Mouse (Mus musculus) forelimb bud, embryonic 11.5 days (tissue): Measurements from ENCODE around the gene Gpn2.

Source experiments
- DNase-seq: peaks from one replicate; pipeline ENCODE4 v3.0.0-alpha.2; 2012; ENCODE audit warnings: low read depth, low spot score

Gene Gpn2

GRCm38 (mm10) chr4:133584059-133584951 is at the start of gene Gpn2:
TSS of gene Gpn2 (plus strand) at chr4:133584362.
- peak; percentile 78 for DNase-seq

GRCm38 (mm10) chr4:133536081-133536480 is 48.1 kb upstream of the Gpn2 start:
- DNase-seq: no peak

- DNase-seq: no peak
Observed at GRCm38 (mm10) chr4:133536652-133537051, 47.5 kb upstream of the Gpn2 start.

GRCm38 (mm10) chr4:133545272-133546231 is 38.6 kb upstream of the Gpn2 start, which contains the start of gene Nudc:
TSS of gene Nudc (minus strand) at chr4:133545996.
- DNase-seq: peak; percentile 96

GRCm38 (mm10) chr4:133552029-133552428 is 32.1 kb upstream of the Gpn2 start:
- DNase-seq: no peak

GRCm38 (mm10) chr4:133552768-133553447 is 31.3 kb upstream of the Gpn2 start, which contains the start of gene Nr0b2:
TSS of gene Nr0b2 (plus strand) at chr4:133553376.
- no peak for DNase-seq

GRCm38 (mm10) chr4:133553448-133554330 is 30.5 kb upstream of the Gpn2 start:
- DNase-seq: no peak

GRCm38 (mm10) chr4:133557041-133557717 is 27.0 kb upstream of the Gpn2 start:
- no peak for DNase-seq

- no peak for DNase-seq
Observed at GRCm38 (mm10) chr4:133559846-133560245, 24.3 kb upstream of the Gpn2 start.

- DNase-seq: no peak
Observed at GRCm38 (mm10) chr4:133561622-133562021, 22.5 kb upstream of the Gpn2 start.

GRCm38 (mm10) chr4:133563123-133563571 is 21.0 kb upstream of the Gpn2 start:
- DNase-seq: no peak

GRCm38 (mm10) chr4:133567251-133567650 is 16.9 kb upstream of the Gpn2 start:
- no peak for DNase-seq

GRCm38 (mm10) chr4:133569291-133570065 is 14.7 kb upstream of the Gpn2 start:
- DNase-seq: no peak

- no peak for DNase-seq
Observed at GRCm38 (mm10) chr4:133570066-133570466, 14.1 kb upstream of the Gpn2 start.

GRCm38 (mm10) chr4:133574070-133574842 is 9.9 kb upstream of the Gpn2 start, which contains the start of gene Gpatch3:
TSS of gene Gpatch3 (plus strand) at chr4:133574745.
- peak; percentile 93 for DNase-seq

- DNase-seq: no peak
Observed at GRCm38 (mm10) chr4:133574843-133575202, 9.3 kb upstream of the Gpn2 start.

- no peak for DNase-seq
Observed at GRCm38 (mm10) chr4:133577983-133578382, 6.2 kb upstream of the Gpn2 start.

GRCm38 (mm10) chr4:133583690-133584058 is 488 bp upstream of the Gpn2 start:
- no peak for DNase-seq
